Mouse (Mus musculus) right cerebral cortex, postnatal 36 days (tissue): ENCODE measurements around the gene Fam208b.

ENCODE experiments used
- DNase-seq, 2 experiments: peaks; one replicate each; pipeline ENCODE4 v3.0.0; 2022; ENCODE audit warnings: low spot score in 2 of 2, mixed read lengths in 1 of 2

Gene Fam208b

DNA sequence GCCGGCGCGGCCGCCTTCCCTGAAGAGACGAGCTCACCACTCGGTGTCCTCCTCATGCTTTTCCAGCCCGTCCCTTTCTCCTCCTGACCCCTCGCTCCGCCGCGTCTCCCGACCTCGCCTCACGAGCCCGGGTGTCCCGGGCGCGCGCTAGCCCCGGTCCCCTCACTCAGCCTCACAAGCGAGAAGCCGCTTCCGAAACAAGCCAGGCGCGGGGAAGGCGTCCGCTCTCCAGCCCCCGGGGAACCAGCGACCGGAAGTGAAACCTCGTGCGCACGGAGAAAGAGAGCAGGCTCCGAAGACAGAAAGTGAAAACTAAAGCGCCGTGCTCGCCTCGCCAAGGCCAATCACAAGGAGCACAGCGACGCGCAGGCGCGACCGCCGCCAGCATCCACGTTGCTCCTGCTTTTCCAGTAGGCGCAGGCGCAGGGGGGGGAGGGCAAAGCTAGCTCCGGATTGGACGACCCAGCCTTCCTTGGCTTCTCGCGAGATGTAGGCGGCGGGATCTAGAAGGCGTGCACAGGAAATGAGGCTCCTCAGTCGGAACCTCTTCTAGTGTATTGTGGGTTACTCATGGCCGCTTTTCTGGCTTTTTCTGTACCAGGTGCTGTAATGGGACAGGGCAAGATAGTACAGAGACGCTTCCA is at the start of gene Fam208b:
Fam208b (minus strand) TSS at position 314 of the 644 bp plus-strand sequence.
- DNase-seq, result peak; percentile 99

GRCm38 (mm10) chr13:3659163-3660160 is 48.6 kb upstream of the Fam208b start:
- DNase-seq, result no peak

- peak; percentile 22 to 59 for DNase-seq
Observed at GRCm38 (mm10) chr13:3654432-3654831, 43.5 kb upstream of the Fam208b start.

DNA sequence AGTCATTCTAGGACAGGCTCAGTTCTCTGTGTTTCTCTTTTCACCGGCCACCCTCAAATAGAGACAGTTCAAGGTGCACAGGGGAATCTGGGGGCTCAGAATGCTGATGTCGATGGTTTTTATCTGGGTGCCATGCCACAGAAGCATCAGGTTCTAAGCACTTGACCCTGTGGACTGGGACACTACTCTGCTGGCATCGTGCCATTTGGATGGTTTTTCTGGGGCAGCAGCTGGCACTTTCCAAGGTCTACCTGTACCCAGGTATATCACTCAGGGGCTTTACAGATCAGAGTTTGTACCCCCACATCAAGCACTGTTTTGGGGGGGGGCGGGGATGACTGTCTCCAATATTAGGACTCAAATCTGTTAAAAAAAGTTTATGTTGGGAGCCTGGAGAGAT is 39.7 kb upstream of the Fam208b start:
- no peak for DNase-seq

DNA sequence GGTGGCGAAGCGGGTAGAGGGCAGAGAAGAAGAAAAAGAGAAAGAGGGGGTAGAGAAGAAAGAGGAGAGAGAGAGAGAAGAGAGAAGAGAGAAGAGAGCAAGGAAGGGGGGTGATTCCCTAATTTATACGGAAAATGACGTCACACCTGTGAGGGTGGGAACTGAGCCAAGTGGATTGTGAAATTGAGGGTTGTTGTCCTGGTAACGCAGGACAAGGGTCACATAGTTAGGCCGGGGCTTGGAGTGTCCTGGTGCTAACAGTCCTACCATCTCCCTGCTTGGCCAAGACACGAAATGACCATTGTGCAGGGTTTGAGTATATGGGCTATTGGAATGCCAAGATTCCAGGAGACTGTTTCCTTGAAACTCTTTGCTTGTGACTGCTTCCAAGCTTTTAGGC is 35.7 kb upstream of the Fam208b start:
- no peak for DNase-seq

DNA sequence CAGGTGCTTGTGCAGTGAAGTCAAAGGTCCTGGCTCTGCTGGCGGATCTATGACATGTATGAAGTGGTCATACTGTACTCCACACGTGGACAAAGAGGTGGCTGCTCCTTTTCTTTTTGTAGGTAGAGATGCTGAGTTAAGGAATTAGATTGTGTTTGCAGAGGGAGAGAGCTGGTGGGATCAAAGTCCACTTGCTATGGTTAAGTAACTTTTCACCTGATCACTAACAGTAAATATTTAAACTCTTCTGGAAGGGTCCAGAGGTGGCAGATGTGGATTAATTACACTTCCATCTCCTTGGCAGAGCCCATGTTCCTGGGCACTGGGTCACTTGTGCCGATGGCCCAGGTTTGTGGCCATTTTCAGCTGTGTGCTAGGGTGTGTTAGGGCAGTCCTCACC is 35.0 kb upstream of the Fam208b start:
- no peak for DNase-seq

GRCm38 (mm10) chr13:3644871-3645270 is 34.0 kb upstream of the Fam208b start:
- DNase-seq, result no peak

- DNase-seq, result no peak
Observed at GRCm38 (mm10) chr13:3642538-3642937, 31.6 kb upstream of the Fam208b start.

DNA sequence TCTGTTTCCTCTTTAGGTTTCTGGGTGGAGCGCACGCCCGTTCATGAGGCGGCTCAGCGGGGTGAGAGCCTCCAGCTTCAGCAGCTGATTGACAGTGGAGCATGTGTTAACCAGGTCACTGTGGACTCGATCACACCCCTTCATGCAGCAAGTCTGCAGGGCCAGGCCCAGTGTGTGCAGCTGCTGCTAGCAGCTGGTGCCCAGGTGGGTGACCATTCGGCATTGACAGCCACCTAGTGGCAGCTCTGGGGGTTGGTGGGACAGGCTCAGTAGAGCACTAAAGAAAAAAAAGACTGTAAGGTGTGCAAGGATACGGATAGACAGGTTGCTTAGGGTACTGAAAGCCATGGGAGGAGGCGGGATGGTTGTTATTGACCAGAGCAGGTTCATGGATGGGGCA is 31.1 kb upstream of the Fam208b start:
- DNase-seq, result no peak

GRCm38 (mm10) chr13:3636797-3637196 is 25.9 kb upstream of the Fam208b start:
- DNase-seq, result no peak

DNA sequence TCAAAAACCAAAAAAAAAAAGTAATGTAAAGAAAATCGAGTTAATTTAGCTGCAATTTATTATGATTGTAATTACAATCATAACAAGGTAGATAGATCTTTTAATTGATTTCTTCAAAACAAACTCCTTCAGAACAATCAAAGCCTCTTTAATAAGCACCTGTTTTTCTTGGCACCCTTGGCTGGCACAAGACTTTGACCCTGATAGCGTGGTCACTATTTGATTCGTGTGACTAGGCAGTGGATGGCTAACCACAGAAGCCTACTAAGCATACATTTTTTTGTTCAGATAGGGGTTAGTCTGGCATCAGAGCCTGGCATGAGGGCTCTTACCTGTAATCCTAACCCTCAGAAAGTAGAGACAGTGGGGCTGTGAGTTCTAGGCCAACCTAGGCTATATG is 24.2 kb upstream of the Fam208b start:
- no peak for DNase-seq

DNA sequence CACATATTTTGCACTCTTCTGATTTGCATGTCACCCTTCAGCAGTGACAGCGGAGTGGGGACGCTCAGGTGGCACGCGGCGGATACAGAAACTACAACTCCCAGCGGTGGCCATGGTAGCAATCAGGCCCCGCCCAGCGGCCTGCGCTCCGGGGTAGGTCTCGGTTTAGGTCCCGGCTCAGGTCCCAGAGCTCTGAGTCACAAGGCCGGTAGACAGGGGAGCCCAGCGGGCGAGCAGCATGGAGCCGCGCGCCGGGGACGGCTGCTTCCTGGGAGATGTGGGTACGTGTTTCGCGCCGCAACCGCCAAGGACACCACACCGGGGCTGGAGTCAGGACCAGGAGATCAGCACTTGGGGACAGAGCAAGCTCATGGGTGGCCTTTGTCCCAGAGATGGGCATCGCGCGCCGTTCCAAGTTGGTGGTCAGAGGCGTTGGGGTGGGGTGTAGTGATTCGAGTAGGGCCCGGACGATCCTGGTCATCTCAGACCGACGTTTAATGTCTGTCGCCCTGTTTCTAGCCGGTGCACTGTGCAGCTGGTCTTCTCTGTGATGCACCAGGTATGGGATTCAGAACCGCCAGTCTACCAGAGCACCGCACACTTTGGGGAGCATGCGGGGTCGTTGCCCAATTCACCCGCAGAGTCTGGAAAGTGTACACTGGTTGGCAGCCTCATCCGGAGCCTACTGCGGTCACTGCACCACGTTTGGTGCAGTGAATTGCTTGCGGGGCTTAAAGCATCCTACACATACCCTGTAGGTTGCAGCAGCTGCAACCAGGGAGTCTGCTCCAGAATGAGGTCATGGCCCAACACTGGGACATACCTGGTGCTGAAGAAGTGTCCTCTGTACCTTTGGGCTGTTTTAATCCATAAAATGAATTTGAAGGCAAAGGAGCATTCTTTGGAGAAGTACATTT is 23.2 kb upstream of the Fam208b start, which contains the start of gene Asb13:
Asb13 (plus strand) TSS at position 138 of the 917 bp plus-strand sequence.
- peak; percentile 80 to 86 for DNase-seq

DNA sequence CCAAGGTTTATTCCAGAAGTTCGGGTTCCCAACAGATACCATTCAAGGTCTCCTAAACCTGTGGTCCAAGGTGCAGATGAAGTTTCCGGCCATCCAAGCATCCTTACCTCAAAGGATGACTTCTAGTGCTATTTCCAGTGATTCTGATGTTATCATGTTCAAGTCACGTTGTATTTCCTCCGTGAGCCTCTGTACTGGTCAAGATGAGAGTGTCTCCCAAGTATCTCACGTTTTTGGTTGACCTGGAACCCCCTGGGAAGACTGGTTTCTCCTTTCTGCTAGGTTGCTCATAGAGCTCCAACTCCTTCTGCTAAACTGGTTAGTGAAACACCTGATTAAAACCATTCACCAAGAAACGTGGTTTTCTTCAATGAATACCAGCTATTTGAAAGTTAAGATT is 22.2 kb upstream of the Fam208b start:
- DNase-seq, result no peak

DNA sequence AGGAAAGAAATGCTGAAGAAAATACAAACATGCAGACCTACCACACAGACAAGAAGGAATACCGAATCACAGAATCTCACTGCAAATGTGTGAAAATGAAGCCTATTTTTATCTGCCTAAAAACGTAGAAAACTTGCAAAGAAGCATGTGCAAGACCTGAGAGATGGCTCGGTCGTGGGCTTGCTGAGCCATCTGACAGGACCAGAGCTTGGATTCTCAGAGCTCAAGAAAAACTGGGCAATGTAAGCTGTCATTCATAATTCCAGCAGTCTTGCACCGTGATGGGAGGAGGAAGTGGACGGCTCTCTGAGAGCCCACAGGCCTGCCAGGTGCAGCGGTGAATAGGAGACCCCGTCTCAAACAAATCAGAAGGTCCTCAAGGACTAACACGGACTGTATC is 21.6 kb upstream of the Fam208b start:
- no peak for DNase-seq

GRCm38 (mm10) chr13:3628102-3628501 is 17.2 kb upstream of the Fam208b start:
- no peak for DNase-seq

- no peak for DNase-seq
Observed at GRCm38 (mm10) chr13:3627139-3627538, 16.2 kb upstream of the Fam208b start.

DNA sequence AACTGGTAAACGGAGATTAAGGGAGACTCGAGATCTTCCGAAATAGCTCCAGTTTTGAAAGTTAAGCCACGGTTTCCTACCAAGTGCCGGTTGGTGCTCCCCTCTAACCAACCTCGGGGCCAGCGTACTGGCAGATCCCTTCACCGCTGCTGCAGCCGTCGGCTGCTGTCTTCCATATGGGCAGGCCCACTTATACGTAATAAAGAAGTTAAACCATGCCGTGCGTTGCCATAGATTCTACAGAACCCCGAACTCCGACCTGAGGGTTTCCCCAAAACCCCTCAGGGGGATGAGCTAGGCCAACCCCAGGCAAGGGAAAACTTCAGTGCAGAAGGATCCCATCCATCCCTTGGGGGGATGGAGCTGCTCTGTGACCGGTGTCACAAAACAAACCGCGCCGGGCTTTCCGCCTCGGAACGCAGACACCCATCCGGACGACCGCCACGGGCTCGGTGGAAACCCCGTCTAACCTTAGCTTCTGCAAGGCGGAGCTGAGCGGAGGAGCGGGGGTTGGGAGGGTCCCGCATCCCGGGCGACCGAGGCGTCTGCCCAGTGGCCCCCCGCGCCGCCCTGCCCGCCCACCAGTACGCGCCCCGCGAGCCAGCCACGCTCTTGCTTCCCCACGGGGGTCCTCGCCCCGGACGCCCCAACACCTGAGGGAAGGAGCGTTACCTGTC is 652 bp downstream of the Fam208b start:
- DNase-seq, result peak in 1 of 2 experiments; percentile 30

DNA sequence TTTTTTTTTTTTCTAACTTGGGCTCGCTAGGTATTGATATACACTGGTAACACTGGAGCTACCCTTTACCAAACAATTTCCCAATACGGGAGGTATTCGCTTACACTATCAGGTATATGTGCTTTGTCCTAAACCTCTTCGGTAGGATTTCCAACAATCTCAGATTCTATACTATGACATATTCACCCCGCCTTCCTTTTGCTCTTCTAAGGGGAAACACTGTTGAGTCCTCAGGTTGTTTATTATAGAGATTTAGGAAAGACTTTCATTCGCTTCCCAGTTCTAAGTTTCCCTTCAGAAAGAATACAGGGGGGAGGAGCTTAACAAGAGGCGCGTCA is 1.2 kb downstream of the Fam208b start:
- no peak for DNase-seq

DNA sequence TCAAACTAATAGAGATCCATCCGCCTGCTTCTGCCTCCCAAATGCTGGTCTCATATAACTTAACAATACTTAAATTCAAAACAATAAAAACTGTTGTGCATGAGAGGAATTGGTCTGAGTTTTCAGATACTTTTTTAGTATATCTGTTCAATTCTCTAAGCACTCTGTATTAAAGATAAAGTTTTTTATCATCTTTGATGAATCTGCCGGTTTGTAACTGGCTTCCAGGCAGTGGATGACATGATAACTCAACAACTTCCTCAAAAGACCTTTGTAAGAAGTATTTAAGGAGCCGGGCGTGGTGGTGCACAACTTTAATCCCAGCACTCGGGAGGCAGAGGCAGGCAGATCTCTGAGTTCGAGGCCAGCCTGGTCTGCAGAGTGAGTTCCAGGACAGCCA is 14.7 kb downstream of the Fam208b start:
- DNase-seq, result no peak

DNA sequence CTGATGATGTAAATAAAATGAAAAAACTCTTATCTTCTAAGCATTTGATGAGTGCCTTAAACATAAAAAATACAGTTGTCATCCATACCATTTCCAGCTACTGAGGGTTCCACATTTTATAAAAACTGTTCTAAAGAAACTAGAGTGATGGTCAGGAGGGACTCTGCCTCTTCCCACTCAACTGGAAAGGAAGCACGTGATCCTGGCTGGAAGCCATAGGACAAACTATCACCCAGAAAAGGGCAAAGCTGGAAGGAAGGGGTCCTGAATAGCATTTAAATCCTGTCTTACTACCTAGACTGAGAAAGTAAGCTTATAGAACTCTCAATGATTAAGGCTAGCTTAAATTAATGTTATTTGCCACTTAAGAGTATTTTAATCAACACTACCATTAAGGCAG is 16.6 kb downstream of the Fam208b start:
- no peak for DNase-seq

DNA sequence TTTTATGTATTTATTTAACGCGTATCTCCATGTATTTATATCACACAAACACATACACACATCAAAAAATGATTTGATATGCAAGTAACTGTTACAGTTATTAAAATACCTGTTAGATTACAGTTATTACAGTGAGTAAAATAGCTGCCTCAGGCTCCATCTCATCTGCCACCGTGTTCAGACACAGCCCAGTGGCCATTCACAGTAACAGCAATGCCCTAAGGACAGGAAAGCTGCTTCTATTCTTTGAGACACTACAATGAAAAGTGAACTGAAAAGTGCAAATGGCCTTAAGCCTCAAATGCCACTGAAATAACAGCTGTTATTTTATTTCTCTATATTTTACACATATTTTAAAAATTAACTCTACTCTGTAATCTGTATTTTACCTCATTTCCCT is 20.1 kb downstream of the Fam208b start:
- no peak for DNase-seq
